Mouse (Mus musculus): ENCODE data around the gene Pam16. TPM values are rescaled to one million over a fixed set of nuclear protein-coding genes. Genes with fewer than 3 reads are reported as not detected.

The Pam16 gene
- polyA plus RNA-seq, 1 experiment from 2014 or later = 72.1 TPM

GRCm38 (mm10) chr16:4661605-4662004 lies 36.8 kb upstream of the Pam16 start:
- Histone ChIP-seq H3K27me3 (replicated peaks; ENCODE audit: control insufficient read depth, insufficient read depth, low read length) (no peaks in the 10 kb centered on the region), H3K36me3 (ENCODE audit: control insufficient read depth, insufficient read depth) (peaks cover 48% of the 10 kb centered on the region), H3K27ac (ENCODE audit: low read depth, low read length) (no peak overlapping the region), H3K4me3 (ENCODE audit: low read depth, low read length) (no peak overlapping the region), H3K4me1 (replicated peaks; ENCODE audit: control insufficient read depth, insufficient read depth, low read length) (no peaks in the 10 kb centered on the region), H3K4me2 (replicated peaks; ENCODE audit: low read depth) (no peak overlapping the region), H3K9me3 (ENCODE audit: control insufficient read depth) (no peaks in the 10 kb centered on the region), H3K9ac (ENCODE audit: low read depth, low read length) (no peak overlapping the region)
- no peak for ATAC-seq
- WGBS = 92% methylated on average over 2 of the region's 2 CpGs
- no peak for TF ChIP-seq CTCF (IDR thresholded peaks at IDR 0.05; ENCODE audit: low read depth)

GRCm38 (mm10) chr16:4659326-4659725 lies 34.5 kb upstream of the Pam16 start:
- TF ChIP-seq CTCF (IDR thresholded peaks at IDR 0.05; ENCODE audit: low read depth) = no peak

GRCm38 (mm10) chr16:4658781-4659245 lies 34.0 kb upstream of the Pam16 start:
- Histone ChIP-seq H3K36me3 (ENCODE audit: control insufficient read depth, insufficient read depth) (peaks cover 45% of the 10 kb centered on the region), H3K27me3 (replicated peaks; ENCODE audit: control insufficient read depth, insufficient read depth, low read length) (no peaks in the 10 kb centered on the region), H3K4me3 (ENCODE audit: low read depth, low read length) (no peak overlapping the region), H3K27ac (ENCODE audit: low read depth, low read length) (no peak overlapping the region), H3K9me3 (ENCODE audit: control insufficient read depth) (no peaks in the 10 kb centered on the region), H3K4me1 (replicated peaks; ENCODE audit: control insufficient read depth, insufficient read depth, low read length) (no peaks in the 10 kb centered on the region; the same call in 1 of the 2 replicates), H3K4me2 (replicated peaks; ENCODE audit: low read depth) (no peak overlapping the region), H3K9ac (ENCODE audit: low read depth, low read length) (no peak overlapping the region)
- WGBS = 49% methylated on average over 10 of the region's 11 CpGs
- ATAC-seq = no peak
- no peak for TF ChIP-seq CTCF (IDR thresholded peaks at IDR 0.05; ENCODE audit: low read depth)

More at GRCm38 (mm10) chr16:4659326-4659725, 34.5 kb upstream of the Pam16 start:
- Histone ChIP-seq H3K9ac (ENCODE audit: low read depth, low read length) (no peak overlapping the region), H3K36me3 (ENCODE audit: control insufficient read depth, insufficient read depth) (peaks cover 40% of the 10 kb centered on the region), H3K27ac (ENCODE audit: low read depth, low read length) (no peak overlapping the region), H3K4me3 (ENCODE audit: low read depth, low read length) (no peak overlapping the region), H3K9me3 (ENCODE audit: control insufficient read depth) (no peaks in the 10 kb centered on the region), H3K4me2 (replicated peaks; ENCODE audit: low read depth) (no peak overlapping the region), H3K27me3 (replicated peaks; ENCODE audit: control insufficient read depth, insufficient read depth, low read length) (no peaks in the 10 kb centered on the region), H3K4me1 (replicated peaks; ENCODE audit: control insufficient read depth, insufficient read depth, low read length) (no peaks in the 10 kb centered on the region; the same call in 1 of the 2 replicates)
- WGBS = 60% methylated on average over 2 of the region's 2 CpGs
- no peak for ATAC-seq

GRCm38 (mm10) chr16:4656571-4657081 lies 31.8 kb upstream of the Pam16 start:
- no peak for ATAC-seq
- Histone ChIP-seq H3K36me3 (ENCODE audit: control insufficient read depth, insufficient read depth) (peaks cover 45% of the 10 kb centered on the region), H3K4me1 (replicated peaks; ENCODE audit: control insufficient read depth, insufficient read depth, low read length) (no peaks in the 10 kb centered on the region; the same call in none of the 2 replicates), H3K4me3 (ENCODE audit: low read depth, low read length) (no peak overlapping the region), H3K27ac (ENCODE audit: low read depth, low read length) (peak overlapping the region; percentile 78), H3K9ac (ENCODE audit: low read depth, low read length) (no peak overlapping the region), H3K4me2 (replicated peaks; ENCODE audit: low read depth) (no peak overlapping the region), H3K27me3 (replicated peaks; ENCODE audit: control insufficient read depth, insufficient read depth, low read length) (no peaks in the 10 kb centered on the region), H3K9me3 (ENCODE audit: control insufficient read depth) (no peaks in the 10 kb centered on the region)
- 62% methylated on average over 9 of the region's 9 CpGs for whole genome bisulfite sequencing
- no peak for TF ChIP-seq CTCF (IDR thresholded peaks at IDR 0.05; ENCODE audit: low read depth)

GRCm38 (mm10) chr16:4655764-4656570 lies 31.2 kb upstream of the Pam16 start:
- ATAC-seq = no peak; the same call in 1 of the 2 replicates
- no peaks in the 10 kb centered on the region for H3K27me3 ChIP-seq (replicated peaks; ENCODE audit: control insufficient read depth, insufficient read depth, low read length)
- H3K4me3 ChIP-seq (ENCODE audit: low read depth, low read length) = no peak overlapping the region
- H3K9me3 ChIP-seq (ENCODE audit: control insufficient read depth) = no peaks in the 10 kb centered on the region
- no peak overlapping the region for H3K4me2 ChIP-seq (replicated peaks; ENCODE audit: low read depth)
- H3K27ac ChIP-seq (ENCODE audit: low read depth, low read length) = peak overlapping the region; percentile 78
- TF ChIP-seq CTCF (IDR thresholded peaks at IDR 0.05; ENCODE audit: low read depth) = peak; percentile 59
- peak overlapping the region; percentile 5; the same call in 1 of the 2 replicates for H3K9ac ChIP-seq (ENCODE audit: low read depth, low read length)
- WGBS = 37% methylated on average over 11 of the region's 11 CpGs
- peaks cover 45% of the 10 kb centered on the region for H3K36me3 ChIP-seq (ENCODE audit: control insufficient read depth, insufficient read depth)
- no peaks in the 10 kb centered on the region; the same call in none of the 2 replicates for H3K4me1 ChIP-seq (replicated peaks; ENCODE audit: control insufficient read depth, insufficient read depth, low read length)

- Histone ChIP-seq H3K9ac (ENCODE audit: low read depth, low read length) (peak overlapping the region; percentile 5; the same call in 1 of the 2 replicates), H3K4me2 (replicated peaks; ENCODE audit: low read depth) (no peak overlapping the region; the same call in 1 of the 2 replicates)
These were observed 30.5 kb upstream of the Pam16 start for GRCm38 (mm10) chr16:4655251-4655734.

More at GRCm38 (mm10) chr16:4655251-4655734, 30.5 kb upstream of the Pam16 start:
- 28% methylated on average over 4 of the region's 4 CpGs for WGBS
- H3K4me1 ChIP-seq (replicated peaks; ENCODE audit: control insufficient read depth, insufficient read depth, low read length) = no peaks in the 10 kb centered on the region; the same call in none of the 2 replicates
- TF ChIP-seq CTCF (IDR thresholded peaks at IDR 0.05; ENCODE audit: low read depth) = peak; percentile 70
- no peak overlapping the region for H3K4me3 ChIP-seq (ENCODE audit: low read depth, low read length)
- ATAC-seq = peak; percentile 78
- H3K27me3 ChIP-seq (replicated peaks; ENCODE audit: control insufficient read depth, insufficient read depth, low read length) = no peaks in the 10 kb centered on the region
- H3K9me3 ChIP-seq (ENCODE audit: control insufficient read depth) = no peaks in the 10 kb centered on the region
- peaks cover 45% of the 10 kb centered on the region for H3K36me3 ChIP-seq (ENCODE audit: control insufficient read depth, insufficient read depth)
- H3K27ac ChIP-seq (ENCODE audit: low read depth, low read length) = peak overlapping the region; percentile 78
